Mouse (Mus musculus): ENCODE measurements around the gene Cnn1. TPM values are rescaled to one million over a fixed set of nuclear protein-coding genes. Genes with fewer than 3 reads are reported as not detected.
"Not testable (repeated sequence)": the region's sequence is repeated elsewhere in the genome, so short reads cannot be mapped to it uniquely, and the experiment has no call there.

The Cnn1 gene
- polyA plus RNA-seq, 1 experiment from 2014 or later = 322 TPM

DNA sequence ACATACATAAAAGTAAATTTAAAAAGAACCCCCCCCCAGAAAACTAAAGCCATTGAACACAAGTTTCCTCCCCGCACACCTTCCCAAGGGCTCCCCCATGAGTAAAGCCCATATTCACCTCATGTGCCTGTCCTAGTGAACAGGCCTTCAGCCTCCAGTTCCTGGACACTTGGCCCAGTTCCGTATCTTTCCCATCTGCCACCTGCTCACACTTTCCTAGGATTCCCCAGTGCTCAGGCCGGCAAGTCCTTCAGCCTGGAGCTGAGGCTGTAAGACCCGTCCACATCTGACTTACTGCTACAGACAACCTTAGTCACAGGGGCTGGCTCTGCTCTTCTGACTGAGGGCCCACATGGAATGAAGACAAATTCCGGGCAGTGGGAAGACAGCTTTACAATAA is 40.7 kb downstream of the Cnn1 start:
- Histone ChIP-seq H3K27me3 (replicated peaks; ENCODE audit: control insufficient read depth, insufficient read depth, low read length) (no peaks in the 10 kb centered on the region), H3K9ac (ENCODE audit: low read length) (no peak overlapping the region), H3K4me3 (ENCODE audit: low read depth, low read length) (no peak overlapping the region), H3K9me3 (ENCODE audit: control insufficient read depth, low read length) (no peaks in the 10 kb centered on the region), H3K36me3 (ENCODE audit: control insufficient read depth, insufficient read depth, low read length) (no peaks in the 10 kb centered on the region), H3K4me2 (ENCODE audit: low read length) (no peak overlapping the region), H3K4me1 (replicated peaks; ENCODE audit: control insufficient read depth, insufficient read depth, low read length) (no peaks in the 10 kb centered on the region), H3K27ac (ENCODE audit: low read depth) (no peak overlapping the region)
- DNase-seq (ENCODE audit: low spot score) (no peak), ATAC-seq (replicated peaks; ENCODE audit: low FRiP score, low TSS enrichment, low read depth) (no peak)
- 87% methylated on average over 5 of the region's 5 CpGs for WGBS

DNA sequence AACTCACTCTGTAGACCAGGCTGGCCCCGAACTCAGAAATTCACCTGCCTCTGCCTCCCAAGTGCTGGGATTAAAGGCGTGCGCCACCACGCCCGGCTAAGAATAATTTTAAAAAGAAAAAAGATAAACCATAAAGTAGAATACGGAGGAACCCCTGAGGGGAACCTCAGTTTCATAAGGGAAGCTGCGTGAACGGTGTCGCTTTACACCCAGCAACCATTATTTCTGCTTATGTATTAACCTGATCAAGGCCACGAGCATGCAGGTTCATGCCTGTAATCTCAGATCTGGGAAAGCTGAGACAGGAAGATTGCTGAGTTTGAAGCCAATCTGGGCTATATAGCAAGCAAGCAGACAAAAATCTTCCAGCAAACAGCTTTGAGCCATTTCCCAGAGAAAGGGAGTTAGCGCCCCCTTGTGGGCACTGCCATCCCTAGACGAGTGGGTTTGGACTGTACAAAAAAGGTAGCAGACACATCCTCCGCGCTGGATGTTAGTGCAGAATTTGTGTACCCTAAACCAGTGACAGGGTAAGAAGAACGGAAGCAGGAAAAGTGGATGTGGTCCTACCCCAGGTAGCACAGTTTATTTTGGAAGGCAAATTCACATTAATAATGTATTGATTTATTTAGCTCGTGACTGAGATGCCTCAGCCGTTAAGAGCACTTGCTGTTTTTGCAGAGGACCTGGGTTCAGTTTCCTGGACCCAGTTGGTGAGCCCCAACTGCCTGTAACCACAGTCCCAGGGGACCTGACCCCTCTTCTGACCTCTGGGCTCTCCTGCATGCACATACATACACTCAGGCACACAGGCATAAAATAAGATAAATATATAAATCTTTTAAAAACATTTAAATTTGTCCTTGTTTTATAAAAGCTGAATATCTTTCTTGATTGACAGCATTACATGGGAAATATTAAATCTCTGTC is 44.4 kb downstream of the Cnn1 start:
- DNase-seq (ENCODE audit: low spot score) = peak; percentile 95
- no peaks in the 10 kb centered on the region for H3K27me3 ChIP-seq (replicated peaks; ENCODE audit: control insufficient read depth, insufficient read depth, low read length)
- ATAC-seq (replicated peaks; ENCODE audit: low FRiP score, low TSS enrichment, low read depth) = 0 out of 2 replicates have a peak, but pooled peaks have one; percentile 36
- H3K36me3 ChIP-seq (ENCODE audit: control insufficient read depth, insufficient read depth, low read length) = no peaks in the 10 kb centered on the region
- H3K9me3 ChIP-seq (ENCODE audit: control insufficient read depth, low read length) = 0 out of 2 replicates have a peak, but pooled peaks cover 4% of the 10 kb centered on the region
- no peak overlapping the region for H3K9ac ChIP-seq (ENCODE audit: low read length)
- WGBS = 53% methylated on average over 17 of the region's 17 CpGs
- no peaks in the 10 kb centered on the region for H3K4me1 ChIP-seq (replicated peaks; ENCODE audit: control insufficient read depth, insufficient read depth, low read length)
- H3K4me3 ChIP-seq (ENCODE audit: low read depth, low read length) = no peak overlapping the region
- H3K27ac ChIP-seq (ENCODE audit: low read depth) = no peak overlapping the region
- H3K4me2 ChIP-seq (ENCODE audit: low read length) = no peak overlapping the region

- Histone ChIP-seq H3K36me3 (ENCODE audit: control insufficient read depth, insufficient read depth, low read length) (no peaks in the 10 kb centered on the region), H3K27me3 (replicated peaks; ENCODE audit: control insufficient read depth, insufficient read depth, low read length) (no peaks in the 10 kb centered on the region), H3K9me3 (ENCODE audit: control insufficient read depth, low read length) (0 out of 2 replicates have a peak, but pooled peaks cover 4% of the 10 kb centered on the region), H3K4me3 (ENCODE audit: low read depth, low read length) (no peak overlapping the region), H3K27ac (ENCODE audit: low read depth) (no peak overlapping the region), H3K9ac (ENCODE audit: low read length) (no peak overlapping the region), H3K4me2 (ENCODE audit: low read length) (no peak overlapping the region), H3K4me1 (replicated peaks; ENCODE audit: control insufficient read depth, insufficient read depth, low read length) (no peaks in the 10 kb centered on the region)
- WGBS = 79% methylated on average over 6 of the region's 8 CpGs
- no peak for DNase-seq (ENCODE audit: low spot score)
- ATAC-seq (replicated peaks; ENCODE audit: low FRiP score, low TSS enrichment, low read depth) = no peak
These were observed 45.4 kb downstream of the Cnn1 start for GRCm38 (mm10) chr9:22144304-22144965.

DNA sequence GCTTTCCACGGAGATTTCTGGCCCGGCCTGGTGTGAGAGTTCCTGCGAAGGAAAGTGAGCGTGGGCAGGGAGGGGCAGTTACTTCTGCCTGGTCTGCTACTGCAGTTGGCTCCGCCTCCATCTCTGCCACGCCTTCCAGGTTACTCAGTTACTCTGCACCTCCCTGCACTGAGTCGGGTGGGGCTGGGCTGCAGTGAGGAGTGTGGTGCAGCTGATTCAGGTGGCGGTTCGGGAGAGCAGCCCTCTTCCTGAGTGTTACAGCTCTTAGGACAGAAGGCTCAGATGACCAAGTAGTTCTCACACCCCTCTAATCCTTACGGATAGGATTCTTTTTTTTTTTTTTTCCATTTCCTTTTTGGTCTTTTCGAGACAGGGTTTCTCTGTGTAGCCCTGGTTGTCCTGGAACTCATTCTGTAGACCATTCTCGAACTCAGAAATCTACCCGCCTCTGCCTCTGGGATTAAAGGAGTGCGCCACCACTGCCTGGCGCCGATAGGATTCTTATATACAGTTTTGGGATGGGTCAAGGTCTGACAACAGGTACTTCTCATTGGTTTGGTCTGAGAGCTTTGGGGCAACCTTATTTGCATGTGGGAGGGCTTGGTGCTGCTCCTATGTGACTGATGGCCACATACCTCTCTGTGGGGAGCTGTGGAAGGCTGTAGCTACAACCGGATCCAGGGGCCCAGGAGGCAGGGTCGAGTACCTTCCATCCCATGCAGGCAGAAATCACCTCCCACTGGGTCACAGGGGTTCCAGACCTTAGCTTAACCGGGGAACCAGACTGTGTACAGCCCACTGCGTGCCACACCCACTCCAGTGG is 50.6 kb downstream of the Cnn1 start:
- 0 out of 2 replicates have a peak, but pooled peaks cover 4% of the 10 kb centered on the region for H3K9me3 ChIP-seq (ENCODE audit: control insufficient read depth, low read length)
- no peaks in the 10 kb centered on the region for H3K27me3 ChIP-seq (replicated peaks; ENCODE audit: control insufficient read depth, insufficient read depth, low read length)
- DNase-seq (ENCODE audit: low spot score) (no peak), ATAC-seq (replicated peaks; ENCODE audit: low FRiP score, low TSS enrichment, low read depth) (no peak; the same call in 1 of the 2 replicates)
- H3K4me1 ChIP-seq (replicated peaks; ENCODE audit: control insufficient read depth, insufficient read depth, low read length) = no peaks in the 10 kb centered on the region
- H3K9ac ChIP-seq (ENCODE audit: low read length) = no peak overlapping the region
- no peak overlapping the region for H3K4me2 ChIP-seq (ENCODE audit: low read length)
- H3K4me3 ChIP-seq (ENCODE audit: low read depth, low read length) = no peak overlapping the region
- 75% methylated on average over 20 of the region's 20 CpGs for whole genome bisulfite sequencing
- H3K27ac ChIP-seq (ENCODE audit: low read depth) = no peak overlapping the region
- H3K36me3 ChIP-seq (ENCODE audit: control insufficient read depth, insufficient read depth, low read length) = no peaks in the 10 kb centered on the region

DNA sequence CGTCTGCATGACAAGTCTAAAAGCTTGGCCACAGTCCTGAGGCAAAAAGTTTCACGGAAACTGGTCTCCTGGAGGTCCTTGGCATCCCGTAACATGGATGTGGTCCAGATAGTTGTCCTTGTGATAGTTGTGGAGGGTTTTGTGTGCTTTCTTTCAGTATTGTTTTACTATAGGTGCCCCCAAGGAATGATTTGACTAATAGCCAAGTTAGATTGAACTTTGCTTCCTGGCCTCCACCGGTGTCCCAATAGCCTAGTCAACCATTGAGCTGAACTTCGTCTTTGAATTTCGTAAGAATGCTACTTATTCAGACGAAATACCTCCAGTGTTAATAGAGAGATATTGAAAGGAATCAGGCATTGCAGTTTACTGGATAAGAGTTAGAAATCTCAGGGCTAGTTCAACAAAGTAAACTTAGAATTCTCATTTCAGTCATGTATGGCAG is 51.3 kb downstream of the Cnn1 start:
- 84% methylated on average over 7 of the region's 7 CpGs for WGBS

DNA sequence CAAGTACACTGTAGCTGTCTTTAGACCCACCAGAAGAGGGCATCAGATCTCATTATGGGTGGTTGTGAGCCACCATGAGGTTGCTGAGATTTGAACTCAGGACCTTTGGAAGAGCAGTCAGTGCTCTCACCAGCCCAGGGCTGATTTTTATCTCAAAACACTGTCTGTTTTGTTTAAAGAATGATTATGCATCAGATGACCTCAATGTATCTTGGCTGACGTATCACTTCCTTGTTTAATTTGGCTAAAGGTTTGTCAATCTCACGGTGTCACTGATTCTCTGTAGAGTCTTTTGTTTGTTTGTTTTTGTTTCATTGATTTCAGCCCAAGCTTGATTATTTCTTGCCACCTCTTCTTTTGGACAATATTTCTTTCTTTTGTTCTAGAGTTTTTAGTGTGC is 51.9 kb downstream of the Cnn1 start:
- H3K4me2 ChIP-seq (ENCODE audit: low read length) = no peak overlapping the region
- DNase-seq (ENCODE audit: low spot score) (no peak), ATAC-seq (replicated peaks; ENCODE audit: low FRiP score, low TSS enrichment, low read depth) (no peak)
- no peaks in the 10 kb centered on the region for H3K36me3 ChIP-seq (ENCODE audit: control insufficient read depth, insufficient read depth, low read length)
- no peaks in the 10 kb centered on the region for H3K4me1 ChIP-seq (replicated peaks; ENCODE audit: control insufficient read depth, insufficient read depth, low read length)
- 78% methylated on average over 2 of the region's 2 CpGs for WGBS
- H3K9me3 ChIP-seq (ENCODE audit: control insufficient read depth, low read length) = 0 out of 2 replicates have a peak, but pooled peaks cover 4% of the 10 kb centered on the region
- H3K4me3 ChIP-seq (ENCODE audit: low read depth, low read length) = no peak overlapping the region
- H3K27me3 ChIP-seq (replicated peaks; ENCODE audit: control insufficient read depth, insufficient read depth, low read length) = no peaks in the 10 kb centered on the region
- H3K27ac ChIP-seq (ENCODE audit: low read depth) = no peak overlapping the region
- H3K9ac ChIP-seq (ENCODE audit: low read length) = no peak overlapping the region

More for the DNA sequence above, 51.3 kb downstream of the Cnn1 start:
- H3K27ac ChIP-seq (ENCODE audit: low read depth); DNase-seq (ENCODE audit: low spot score); H3K9ac ChIP-seq (ENCODE audit: low read length); ATAC-seq (replicated peaks; ENCODE audit: low FRiP score, low TSS enrichment, low read depth); H3K9me3 ChIP-seq (ENCODE audit: control insufficient read depth, low read length); H3K36me3 ChIP-seq (ENCODE audit: control insufficient read depth, insufficient read depth, low read length); H3K4me3 ChIP-seq (ENCODE audit: low read depth, low read length); H3K4me1 ChIP-seq (replicated peaks; ENCODE audit: control insufficient read depth, insufficient read depth, low read length); H3K4me2 ChIP-seq (ENCODE audit: low read length); H3K27me3 ChIP-seq (replicated peaks; ENCODE audit: control insufficient read depth, insufficient read depth, low read length): not testable (repeated sequence)

DNA sequence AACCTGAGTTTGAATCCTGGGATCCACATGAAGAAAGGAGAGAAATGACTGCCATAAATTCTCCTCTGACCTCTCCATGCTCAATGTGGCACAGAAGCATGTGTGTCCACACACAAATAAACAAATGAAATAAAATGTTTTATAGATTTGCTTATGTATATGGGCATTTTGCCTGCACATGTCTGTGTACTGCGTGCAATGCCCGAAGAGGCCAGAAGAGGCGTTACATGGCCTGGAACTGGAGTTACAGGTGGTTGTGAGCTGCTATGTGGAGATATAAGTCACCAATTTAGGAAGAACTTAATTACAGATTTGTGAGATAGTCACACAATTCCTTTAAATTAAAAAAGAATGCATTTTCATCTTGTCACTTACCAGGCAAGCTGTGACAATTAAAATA is 54.8 kb downstream of the Cnn1 start:
- H3K9me3 ChIP-seq (ENCODE audit: control insufficient read depth, low read length) = no peaks in the 10 kb centered on the region
- no peak overlapping the region for H3K4me2 ChIP-seq (ENCODE audit: low read length)
- ATAC-seq (replicated peaks; ENCODE audit: low FRiP score, low TSS enrichment, low read depth) (no peak), DNase-seq (ENCODE audit: low spot score) (no peak)
- no peaks in the 10 kb centered on the region for H3K36me3 ChIP-seq (ENCODE audit: control insufficient read depth, insufficient read depth, low read length)
- no peaks in the 10 kb centered on the region for H3K27me3 ChIP-seq (replicated peaks; ENCODE audit: control insufficient read depth, insufficient read depth, low read length)
- no peak overlapping the region for H3K4me3 ChIP-seq (ENCODE audit: low read depth, low read length)
- no peak overlapping the region for H3K9ac ChIP-seq (ENCODE audit: low read length)
- peaks cover 5% of the 10 kb centered on the region for H3K4me1 ChIP-seq (replicated peaks; ENCODE audit: control insufficient read depth, insufficient read depth, low read length)
- H3K27ac ChIP-seq (ENCODE audit: low read depth) = no peak overlapping the region
- 95% methylated on average over 3 of the region's 3 CpGs for WGBS

DNA sequence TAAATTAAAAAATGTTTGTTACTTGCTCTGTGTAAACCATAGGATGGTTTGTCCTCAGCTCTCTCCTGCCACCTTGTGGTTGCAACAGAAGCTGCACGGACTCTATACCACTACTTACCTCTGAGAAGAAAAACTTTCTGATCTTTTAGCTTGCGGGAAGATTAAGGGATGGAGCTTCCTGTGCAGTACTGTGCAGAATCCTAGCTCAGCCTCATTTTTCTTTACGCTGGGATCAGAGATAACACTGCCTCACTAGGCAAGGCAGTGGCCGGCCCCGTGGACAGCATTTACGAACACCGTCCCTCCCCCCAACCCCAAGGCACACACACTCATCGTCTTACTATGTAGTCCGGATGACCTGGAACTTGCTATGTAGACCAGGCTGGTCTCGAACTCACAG is 56.6 kb downstream of the Cnn1 start:
- Histone ChIP-seq H3K4me1 (replicated peaks; ENCODE audit: control insufficient read depth, insufficient read depth, low read length) (peaks cover 5% of the 10 kb centered on the region), H3K9ac (ENCODE audit: low read length) (no peak overlapping the region), H3K4me3 (ENCODE audit: low read depth, low read length) (no peak overlapping the region), H3K36me3 (ENCODE audit: control insufficient read depth, insufficient read depth, low read length) (no peaks in the 10 kb centered on the region), H3K27me3 (replicated peaks; ENCODE audit: control insufficient read depth, insufficient read depth, low read length) (no peaks in the 10 kb centered on the region), H3K9me3 (ENCODE audit: control insufficient read depth, low read length) (no peaks in the 10 kb centered on the region), H3K27ac (ENCODE audit: low read depth) (no peak overlapping the region), H3K4me2 (ENCODE audit: low read length) (peak overlapping the region; percentile 20; the same call in 1 of the 2 replicates)
- peak; percentile 79 for DNase-seq (ENCODE audit: low spot score)
- no peak for ATAC-seq (replicated peaks; ENCODE audit: low FRiP score, low TSS enrichment, low read depth)
- WGBS = 26% methylated on average over 10 of the region's 10 CpGs
